Mouse (Mus musculus): Measurements from ENCODE around the gene Msmo1.

Msmo1 gene

GRCm38 (mm10) chr8:64712499-64712898, 21.1 kb downstream of the Msmo1 start:
- DNase-seq (ENCODE audit: low read depth, low spot score), result no peak

DNA sequence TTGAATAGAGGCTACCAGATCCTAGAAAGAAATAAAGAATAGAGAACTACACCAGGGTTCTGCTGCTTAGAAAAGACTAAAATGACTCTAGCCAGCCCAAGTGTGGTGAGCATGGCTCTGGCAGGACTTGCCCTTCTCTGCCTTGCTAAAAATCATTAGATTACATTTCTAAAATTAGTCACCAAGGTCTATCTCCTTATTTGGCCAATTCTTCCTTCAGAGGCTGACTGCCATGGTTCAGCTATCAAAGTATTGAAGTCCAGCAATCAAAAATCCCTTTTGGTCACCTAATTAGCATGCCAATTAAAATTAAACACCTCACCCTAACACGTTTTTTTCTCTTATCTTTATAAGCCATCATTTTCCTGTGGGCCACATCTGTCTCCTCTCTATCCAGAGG, 22.0 kb downstream of the Msmo1 start:
- no peak for DNase-seq (ENCODE audit: low read depth, low spot score)

DNA sequence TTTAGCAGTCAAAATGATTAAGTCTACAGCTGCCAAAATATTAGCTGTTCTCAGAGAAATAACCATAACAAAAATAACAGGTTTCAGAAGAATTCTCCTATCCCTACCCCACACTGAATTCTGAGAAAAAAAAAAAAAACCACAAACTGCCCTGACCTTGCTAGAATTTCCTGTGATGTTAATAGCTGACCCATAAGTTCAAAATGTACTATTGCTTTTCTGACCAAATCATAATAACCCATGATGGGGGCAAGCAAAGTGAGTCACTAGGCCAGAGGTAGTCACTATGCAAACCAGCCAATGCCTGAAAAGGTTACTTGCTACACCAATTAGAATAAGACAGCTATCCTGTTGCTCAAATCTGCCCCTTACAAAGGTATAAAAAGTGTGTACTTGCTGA, 26.1 kb downstream of the Msmo1 start:
- no peak for DNase-seq (ENCODE audit: low read depth, low spot score)

DNA sequence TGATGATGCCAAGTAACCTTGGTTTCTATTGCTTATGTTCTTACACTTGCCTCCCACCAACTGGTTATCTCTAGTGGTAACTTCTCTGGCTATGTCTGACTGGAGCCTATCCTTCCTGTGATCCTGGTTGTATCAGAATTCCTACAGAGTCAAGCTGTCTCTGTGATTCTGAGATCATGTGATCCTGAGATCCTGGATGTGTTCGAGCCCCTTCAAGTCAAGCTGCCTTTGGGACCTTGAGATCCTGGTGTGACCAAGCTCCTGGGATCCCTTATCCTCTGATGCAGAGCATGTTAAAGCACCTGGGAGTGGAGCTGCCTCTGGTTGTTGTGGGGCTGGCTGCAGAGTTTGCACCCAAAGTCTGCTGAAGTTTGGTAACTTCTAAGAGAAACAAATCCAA, 30.4 kb downstream of the Msmo1 start:
- no peak for DNase-seq (ENCODE audit: low read depth, low spot score)

GRCm38 (mm10) chr8:64692651-64693201, 40.9 kb downstream of the Msmo1 start, which contains the start of gene Cpe:
TSS of gene Cpe (minus strand) at chr8:64693054.
- peak; percentile 83 for DNase-seq (ENCODE audit: low read depth, low spot score)

GRCm38 (mm10) chr8:64691591-64692401, 41.8 kb downstream of the Msmo1 start:
- DNase-seq (ENCODE audit: low read depth, low spot score), result no peak

GRCm38 (mm10) chr8:64690845-64691244, 42.7 kb downstream of the Msmo1 start:
- no peak for DNase-seq (ENCODE audit: low read depth, low spot score)

DNA sequence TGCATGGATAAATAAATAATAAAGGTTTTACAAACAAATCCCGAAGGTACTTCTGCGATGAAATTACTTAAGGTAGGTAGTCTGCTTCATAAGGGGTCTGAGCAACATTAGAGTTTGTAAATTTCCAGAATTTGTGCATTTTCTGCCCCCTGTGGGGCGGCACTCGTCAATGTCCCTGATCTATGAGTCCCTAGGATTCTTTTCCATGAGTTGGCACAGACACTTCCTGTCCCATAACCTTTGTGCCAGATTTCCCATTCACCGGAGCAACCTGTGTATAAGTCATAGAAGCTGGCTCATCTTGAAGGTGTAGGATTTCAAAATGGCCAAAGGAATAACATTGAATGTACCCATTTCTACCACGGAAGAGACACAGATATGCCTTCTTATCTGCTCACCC, 43.3 kb downstream of the Msmo1 start:
- DNase-seq (ENCODE audit: low read depth, low spot score), result no peak

GRCm38 (mm10) chr8:64688741-64689140, 44.9 kb downstream of the Msmo1 start:
- no peak for DNase-seq (ENCODE audit: low read depth, low spot score)

DNA sequence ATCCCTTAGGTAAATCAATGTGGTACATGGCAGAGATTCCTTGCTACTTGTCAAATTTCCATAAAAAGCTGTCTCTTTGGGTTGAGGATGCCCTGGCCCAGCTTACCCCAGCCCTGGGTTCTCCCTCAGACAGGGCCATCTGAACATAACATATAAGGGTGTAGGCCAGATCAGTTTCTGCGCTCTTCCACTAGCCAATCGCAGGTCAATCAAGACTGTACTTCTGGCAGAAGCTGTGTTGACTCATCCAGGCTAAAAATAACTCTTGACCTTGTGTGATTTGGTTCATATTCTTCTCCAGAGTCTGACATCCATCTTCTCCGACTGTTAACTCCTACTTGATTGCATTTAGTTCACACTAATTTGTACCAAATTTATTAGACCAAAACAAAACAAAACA, 45.4 kb downstream of the Msmo1 start:
- no peak for DNase-seq (ENCODE audit: low read depth, low spot score)

GRCm38 (mm10) chr8:64682501-64682900, 51.1 kb downstream of the Msmo1 start:
- DNase-seq (ENCODE audit: low read depth, low spot score), result no peak

DNA sequence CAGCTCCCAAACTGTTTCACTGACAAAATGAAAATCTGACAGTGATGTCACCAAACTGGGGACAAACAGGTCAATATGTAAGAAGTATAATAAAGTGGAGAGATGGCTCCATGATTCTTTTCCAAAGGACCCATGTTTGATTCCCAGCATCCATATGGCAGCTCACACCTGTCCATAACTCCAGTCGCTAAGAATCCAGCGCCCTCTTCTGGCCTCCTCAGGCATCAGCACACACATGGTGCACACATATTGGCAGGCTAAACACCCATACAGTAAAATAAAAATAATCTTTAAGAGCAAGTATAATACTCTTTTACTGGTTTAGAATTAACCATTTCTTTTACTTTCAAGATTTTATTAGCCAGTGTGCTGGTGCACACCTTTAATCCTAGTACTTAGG, 57.2 kb downstream of the Msmo1 start:
- peak; percentile 52 for DNase-seq (ENCODE audit: low read depth, low spot score)

DNA sequence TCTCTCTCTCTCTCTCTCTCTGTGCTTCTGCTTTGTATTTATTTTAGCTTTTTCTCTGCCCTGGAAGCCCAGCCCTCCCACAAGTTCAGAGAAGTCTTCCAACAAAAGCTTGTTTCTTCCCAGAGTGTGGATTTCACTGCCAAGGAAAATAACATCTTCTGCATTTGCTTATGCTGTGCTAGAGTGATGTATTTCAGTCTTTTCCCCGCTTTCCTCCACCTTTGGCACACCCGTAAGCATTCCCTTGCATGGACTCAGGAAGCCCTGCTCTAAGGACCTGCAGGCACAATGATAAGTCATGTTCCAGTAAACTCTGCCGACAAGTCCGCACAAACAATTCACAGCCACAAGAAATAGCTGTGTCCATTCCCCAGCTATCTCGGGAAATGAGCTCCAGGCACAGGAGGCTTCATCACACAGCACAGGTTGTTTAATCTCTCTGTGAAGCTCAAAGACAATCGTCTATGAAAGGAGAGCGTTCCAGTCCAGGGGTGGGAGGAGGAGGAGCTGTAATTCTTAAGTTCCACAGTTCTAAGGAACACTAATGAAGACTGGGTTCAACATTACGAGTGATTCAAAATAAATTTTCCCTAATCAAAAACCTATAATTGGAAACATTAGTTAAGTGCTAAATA, 58.5 kb downstream of the Msmo1 start:
- DNase-seq (ENCODE audit: low read depth, low spot score), result no peak

- no peak for DNase-seq (ENCODE audit: low read depth, low spot score)
Measured at GRCm38 (mm10) chr8:64672920-64673319, 60.7 kb downstream of the Msmo1 start.

DNA sequence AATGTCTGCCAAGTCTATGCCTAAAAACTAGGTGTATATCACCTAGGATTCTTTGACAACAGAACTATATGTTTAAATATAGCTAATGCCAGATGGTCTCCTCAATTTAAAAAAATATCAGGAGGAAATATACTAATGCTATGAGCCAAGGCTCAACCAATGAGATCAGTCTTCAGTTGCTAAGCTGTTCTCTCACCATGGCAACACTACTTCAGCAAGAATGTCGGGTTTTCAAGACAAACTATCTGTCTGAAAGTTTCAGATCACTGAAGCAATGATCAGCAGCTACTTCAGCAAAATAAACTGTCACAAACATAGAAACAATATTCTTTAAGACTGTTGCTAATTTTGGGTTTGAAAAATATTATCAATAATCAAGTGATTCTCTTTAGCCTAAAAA, 61.7 kb downstream of the Msmo1 start:
- DNase-seq (ENCODE audit: low read depth, low spot score), result no peak
